Mouse (Mus musculus) brain, embryonic 14.5 days (tissue): ENCODE measurements at regions not wholly inside any gene's neighbourhood (a gene's known extent, or its start where the extent isn't known, plus 50 kb on each side); places are given as distances from the start of the nearest gene placed in this dataset.

Experiments
- CTCF ChIP-seq: fragments of 200-500 bp; IDR thresholded peaks from 2 replicates; pipeline ENCODE4 v1.5.1; 2012; ENCODE audit warnings: inconsistent platforms, mild to moderate bottlenecking, moderate library complexity, borderline replicate concordance; ENCODE audit not compliant: insufficient read depth, insufficient read length; ENCODE audit errors: extremely low read depth
- POLR2A ChIP-seq: fragments of 200-500 bp; IDR thresholded peaks from 2 replicates; pipeline ENCODE4 v1.6.1; 2012; ENCODE audit warnings: mild to moderate bottlenecking, inconsistent platforms, borderline replicate concordance; ENCODE audit not compliant: poor library complexity, insufficient read depth, insufficient read length, severe bottlenecking; ENCODE audit errors: extremely low read depth

GRCm38 (mm10) chr13:101439041-101439440 is 329.0 kb downstream of the Pik3r1 start:
- no peak for TF ChIP-seq POLR2A
- TF ChIP-seq CTCF = no peak
